Mouse (Mus musculus) gastrocnemius, postnatal 10 days (tissue): ENCODE data around the gene Kif28. TPM values are rescaled to one million over a fixed set of nuclear protein-coding genes. Genes with fewer than 3 reads are reported as not detected.

ENCODE experiments used
- total RNA-seq, 2 experiments: library from RNA; stranded (reverse); gene quantifications; 2 replicates each; pipeline ENCODE4 v1.2.3; 2021

Gene Kif28
- total RNA-seq, 2 experiments from 2014 or later = 0.09 to 0.23 TPM

Other genes with a start within 250 kb of the Kif28 start
- 1 to 10 TPM; 5.8 to 6.1 TPM for gene Smyd3, start 227.2 kb downstream of the Kif28 start, total RNA-seq
- gene Tfb2m, start 199.0 kb downstream of the Kif28 start, total RNA-seq = 10 to 100 TPM; 22.2 to 25.9 TPM
- gene Cnst, start 198.9 kb downstream of the Kif28 start, total RNA-seq = 10 to 100 TPM; 33.8 to 35.9 TPM
- gene Sccpdh, start 77.1 kb downstream of the Kif28 start, total RNA-seq = 10 to 100 TPM; 58.7 to 59.7 TPM
- not detected for gene Gm10518, start 58.1 kb upstream of the Kif28 start, total RNA-seq
- gene Ahctf1, start 58.4 kb upstream of the Kif28 start, total RNA-seq = 10 to 100 TPM; 21.0 to 25.7 TPM
- 10 to 100 TPM; 34.9 to 43.3 TPM for gene Cdc42bpa, start 215.2 kb upstream of the Kif28 start, total RNA-seq